Mouse (Mus musculus) liver, embryonic 14.5 days (tissue): ENCODE results near the gene Glp1r.

ENCODE experiments used
- CTCF ChIP-seq: IDR thresholded peaks from 2 replicates; pipeline ENCODE4 v1.5.1; 2016; ENCODE audit warnings: antibody characterized with exemption, low read depth, control low read depth
- EP300 ChIP-seq: IDR thresholded peaks from 2 replicates; pipeline ENCODE4 v1.6.1; 2016; ENCODE audit warnings: antibody characterized with exemption, low read depth

GRCm38 (mm10) chr17:30914264-30914663 lies 12.6 kb downstream of the Glp1r start:
- TF ChIP-seq CTCF, result no peak
- TF ChIP-seq EP300, result no peak
